Mouse (Mus musculus): ENCODE data around the gene Hip1.

Hip1 gene

DNA sequence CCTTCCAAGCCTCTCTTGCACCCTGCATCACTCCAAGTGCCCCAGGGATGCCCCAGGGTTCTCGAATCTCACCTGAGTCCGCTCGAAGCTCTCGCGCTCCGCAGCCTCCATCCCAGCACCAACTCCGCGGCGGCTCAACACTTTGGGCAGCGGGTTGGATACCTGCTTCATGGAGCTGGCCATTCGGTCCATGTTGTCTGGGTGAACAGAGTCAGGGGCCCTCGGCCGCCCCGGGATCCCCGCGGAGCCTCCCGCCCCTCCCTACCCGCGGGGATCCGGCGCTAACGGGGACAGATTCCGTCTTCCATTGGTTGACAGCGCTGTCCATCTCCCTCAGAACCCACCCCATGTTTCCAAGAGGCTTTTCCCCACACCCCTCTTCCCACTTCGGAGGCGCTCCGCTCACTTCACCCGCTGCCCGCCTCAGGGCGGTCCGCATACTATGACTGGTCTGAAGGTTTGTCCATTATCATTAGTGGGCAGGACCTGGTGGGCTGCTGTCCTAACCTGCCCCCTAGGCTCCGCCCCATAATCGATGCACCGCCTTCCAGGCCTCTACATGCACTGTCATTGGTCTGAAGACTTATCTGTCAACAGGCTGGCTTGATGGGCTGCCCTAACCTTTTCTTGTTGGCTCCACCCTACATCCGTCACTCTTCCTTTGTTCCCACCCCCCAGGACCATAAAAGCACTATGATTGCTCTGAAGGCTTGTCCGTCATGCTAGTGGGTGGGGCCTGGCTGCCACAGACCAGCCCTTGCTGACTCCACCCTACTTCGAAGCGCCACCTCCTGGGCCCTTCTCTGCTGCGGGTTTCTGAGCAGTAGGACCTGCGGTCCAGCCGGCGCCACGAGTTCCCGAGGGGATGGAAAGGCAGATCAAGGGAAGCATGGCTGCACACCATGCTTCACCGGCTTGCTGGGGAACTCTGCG is at the start of gene Hip1:
TSS of gene Hip1 (minus strand) at position 256 of the 933 bp plus-strand sequence.
- peak; percentile 99 for DNase-seq (ENCODE audit: low read depth, low spot score)

DNA sequence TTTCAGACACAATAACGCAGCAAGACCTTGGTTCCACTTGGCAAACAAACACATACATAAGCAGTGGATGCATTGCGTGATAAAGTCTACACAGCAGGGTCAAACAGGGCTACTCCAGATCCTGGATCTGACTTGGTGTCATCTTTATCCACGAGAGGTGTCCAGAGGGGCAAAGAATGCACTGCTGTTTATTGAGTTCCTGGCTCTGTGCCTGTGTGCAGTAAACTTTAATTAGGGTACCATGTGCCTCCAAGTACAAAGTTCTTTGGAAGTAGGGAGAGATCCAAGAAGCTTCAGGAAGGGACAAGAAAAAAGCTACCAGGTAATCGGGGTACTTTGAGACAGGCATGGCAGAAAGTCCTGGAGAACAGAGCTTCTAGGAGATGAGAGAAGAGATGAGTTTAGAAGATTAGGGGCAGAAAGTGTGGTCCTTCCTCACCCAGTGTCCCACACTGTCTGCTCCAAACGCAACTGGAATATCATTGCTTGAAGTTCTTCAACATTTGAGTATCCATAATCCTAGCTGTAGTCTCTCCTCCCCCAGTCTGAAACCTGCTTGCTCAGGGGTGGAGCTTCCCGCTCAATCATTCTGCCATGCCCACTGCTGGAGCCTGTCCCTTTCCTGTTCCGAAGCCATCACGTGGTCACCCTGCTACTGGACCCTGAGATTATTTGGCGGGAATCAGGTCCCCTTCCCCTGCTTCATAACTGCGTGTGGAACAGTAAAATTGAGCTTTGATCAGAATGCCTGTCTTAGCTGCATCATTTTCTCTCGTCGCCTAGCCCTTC is 45.3 kb upstream of the Hip1 start:
- no peak for DNase-seq (ENCODE audit: low read depth, low spot score)

DNA sequence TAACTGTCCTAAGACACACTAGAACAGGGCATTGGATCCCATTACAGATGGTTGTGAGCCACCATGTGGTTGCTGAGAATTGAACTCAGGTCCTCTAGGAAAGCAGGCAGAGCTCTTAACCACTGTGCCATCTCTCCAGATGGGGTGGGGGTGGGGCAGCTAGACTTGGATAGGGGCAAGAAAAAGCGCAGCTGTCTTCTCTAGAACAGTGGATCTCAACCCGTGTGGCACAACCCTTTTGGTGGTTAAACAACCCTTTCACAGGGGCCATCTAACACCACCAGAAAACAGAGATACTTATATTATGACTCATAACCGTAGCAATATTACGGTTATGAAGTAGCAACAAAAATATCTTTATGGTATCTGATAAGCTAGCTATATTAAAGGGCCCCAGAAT is 42.8 kb upstream of the Hip1 start:
- no peak for DNase-seq (ENCODE audit: low read depth, low spot score)

DNA sequence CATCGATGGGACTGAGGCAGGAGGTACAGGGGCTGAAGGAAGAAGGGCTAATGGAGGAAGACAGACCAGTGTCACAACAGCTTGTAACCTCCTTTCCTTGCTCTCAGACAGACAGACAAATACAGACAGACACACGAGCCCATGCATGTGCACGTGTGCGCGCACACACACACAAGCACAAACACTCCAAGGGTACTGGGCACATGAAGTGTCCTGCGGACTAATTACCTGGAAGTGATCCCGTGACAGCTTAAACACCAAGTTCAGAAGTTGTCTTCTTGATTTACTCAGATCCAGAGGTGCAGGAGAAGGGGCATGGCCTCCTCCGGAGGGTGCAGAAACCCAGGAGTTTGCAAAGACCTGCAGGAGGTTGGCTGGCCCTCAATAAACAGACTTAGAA is 40.8 kb upstream of the Hip1 start:
- DNase-seq (ENCODE audit: low read depth, low spot score) = no peak

DNA sequence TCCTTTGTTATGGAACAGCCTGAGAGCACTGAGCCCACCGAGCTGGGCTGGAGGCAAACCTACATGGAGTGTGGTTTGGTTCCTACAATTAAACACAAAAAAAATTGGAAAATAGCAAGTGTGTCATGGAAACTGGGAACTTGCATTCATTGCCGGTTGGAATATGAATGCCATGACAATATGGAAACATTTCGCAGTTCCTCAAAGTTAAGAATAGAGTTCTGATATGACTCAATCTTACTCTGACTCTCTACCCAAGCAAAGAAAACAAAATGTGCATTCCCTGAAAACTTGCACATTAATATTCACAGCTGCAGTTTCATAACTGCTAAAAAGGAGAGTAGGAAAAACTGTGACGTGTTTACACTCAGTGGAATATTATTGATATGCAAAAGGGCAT is 37.4 kb upstream of the Hip1 start:
- no peak for DNase-seq (ENCODE audit: low read depth, low spot score)

DNA sequence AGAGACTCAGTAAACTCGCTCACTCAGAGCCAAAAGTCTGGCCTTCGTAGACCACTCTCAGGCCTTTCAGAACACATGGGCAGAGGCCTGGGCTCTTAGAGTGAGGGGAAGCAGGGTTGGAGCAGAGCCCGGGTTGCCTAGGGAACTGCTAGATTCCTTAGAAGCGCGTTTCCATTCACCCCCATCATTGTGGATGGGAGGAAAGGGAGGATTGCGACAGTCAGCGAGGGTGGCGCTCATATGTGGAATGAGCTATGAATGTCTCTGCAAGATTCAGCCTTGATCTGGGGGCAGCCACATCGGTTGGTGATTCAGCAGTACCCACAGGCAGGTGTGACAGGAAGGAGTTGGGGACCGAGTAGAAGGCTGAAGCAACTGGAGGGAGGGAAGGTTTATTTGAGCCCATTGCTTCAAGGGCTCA is 34.4 kb upstream of the Hip1 start:
- DNase-seq (ENCODE audit: low read depth, low spot score) = peak; percentile 12

DNA sequence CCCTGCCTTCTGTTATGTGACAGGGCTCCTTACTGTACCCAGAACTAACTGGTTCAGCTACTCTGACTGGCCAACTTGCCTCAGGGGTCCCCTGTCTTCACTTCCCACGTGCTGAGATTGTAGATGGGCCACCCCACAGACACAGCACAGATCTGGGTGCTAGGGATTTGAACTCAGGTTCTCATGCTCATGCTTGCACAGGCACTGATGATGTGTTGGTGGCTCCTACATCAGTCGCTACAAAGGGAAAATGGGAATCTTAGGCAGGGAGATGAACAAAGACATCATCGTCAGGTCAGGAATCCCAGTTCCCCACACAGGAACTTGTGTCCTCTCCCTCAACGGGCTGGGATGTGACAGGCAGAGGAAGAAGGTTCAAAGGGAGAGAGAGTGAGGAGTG is 31.1 kb upstream of the Hip1 start:
- no peak for DNase-seq (ENCODE audit: low read depth, low spot score)

DNA sequence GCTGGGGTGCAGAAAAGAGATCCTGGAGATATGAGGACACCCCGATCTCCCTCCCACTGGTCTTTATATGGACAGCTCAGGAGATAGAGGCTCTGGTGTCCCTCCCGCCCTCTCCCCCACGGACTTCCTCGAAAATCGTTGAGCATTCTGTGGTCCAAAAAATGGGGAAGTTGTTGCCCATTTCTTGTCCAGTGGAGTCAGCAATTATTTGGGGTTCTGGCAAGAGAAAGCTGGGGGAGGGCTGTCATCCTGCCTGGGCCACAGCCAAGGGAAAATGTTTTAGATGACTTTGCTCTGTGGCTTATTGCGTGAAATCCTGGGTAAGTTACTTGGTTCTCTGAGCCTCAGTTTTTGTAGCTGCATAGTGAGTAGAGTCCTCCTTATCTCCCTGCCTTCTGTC is 28.1 kb upstream of the Hip1 start, which contains the start of gene Ccl24:
TSS of gene Ccl24 (minus strand) at position 44 of the 400 bp plus-strand sequence.
- DNase-seq (ENCODE audit: low read depth, low spot score) = no peak

DNA sequence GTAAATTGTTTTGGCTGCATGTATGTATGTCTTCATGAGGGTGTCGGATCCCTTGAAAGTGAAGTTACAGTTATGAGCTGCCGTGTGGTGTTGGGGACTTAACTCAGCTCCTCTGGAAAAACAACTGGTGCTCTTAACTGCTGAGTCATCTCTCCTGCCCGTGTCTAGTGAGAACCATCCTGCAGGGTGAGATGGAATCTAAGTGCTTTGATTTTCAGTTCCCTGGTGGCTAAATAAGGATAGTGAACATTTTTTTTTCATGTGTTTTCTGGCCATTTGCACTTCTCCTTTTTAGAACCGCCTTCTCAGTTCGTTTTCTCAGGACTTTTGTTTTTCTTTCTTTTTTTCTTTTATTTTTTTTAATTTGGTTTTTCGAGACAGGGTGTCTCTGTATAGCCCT is 23.8 kb upstream of the Hip1 start:
- no peak for DNase-seq (ENCODE audit: low read depth, low spot score)

DNA sequence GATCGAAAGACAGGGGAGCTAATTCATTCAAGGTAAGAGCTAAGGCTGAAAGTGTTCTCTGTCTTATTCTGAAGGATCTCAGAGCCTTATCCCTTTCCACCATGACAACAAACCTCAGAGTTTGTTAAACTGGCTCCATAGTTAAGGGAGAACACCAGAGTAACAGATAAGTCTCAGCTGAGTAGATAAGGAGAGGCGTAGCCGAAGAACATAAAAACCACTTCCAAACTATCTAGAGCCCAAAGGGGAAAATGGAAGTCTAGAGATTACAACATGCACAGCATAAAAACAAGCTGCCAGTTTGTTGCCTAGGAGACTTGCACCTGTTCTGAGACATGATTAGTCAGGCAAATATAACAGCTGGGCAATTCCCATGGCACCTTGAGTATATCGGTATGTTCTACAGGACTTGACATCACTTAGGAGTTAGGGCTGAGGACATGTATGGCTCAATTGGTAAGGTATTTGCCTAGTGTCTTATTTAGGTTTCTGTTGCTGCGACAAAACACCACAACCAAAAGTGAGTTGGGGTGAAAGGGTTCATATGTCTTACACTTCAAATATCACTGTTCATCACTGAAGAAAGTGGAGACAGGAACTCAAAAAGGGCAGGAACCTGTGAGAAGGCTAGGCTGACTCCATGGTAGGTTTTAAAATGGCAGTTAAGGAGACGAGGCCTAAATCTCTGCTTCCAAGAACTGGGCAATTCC is 22.8 kb upstream of the Hip1 start:
- DNase-seq (ENCODE audit: low read depth, low spot score) = no peak

DNA sequence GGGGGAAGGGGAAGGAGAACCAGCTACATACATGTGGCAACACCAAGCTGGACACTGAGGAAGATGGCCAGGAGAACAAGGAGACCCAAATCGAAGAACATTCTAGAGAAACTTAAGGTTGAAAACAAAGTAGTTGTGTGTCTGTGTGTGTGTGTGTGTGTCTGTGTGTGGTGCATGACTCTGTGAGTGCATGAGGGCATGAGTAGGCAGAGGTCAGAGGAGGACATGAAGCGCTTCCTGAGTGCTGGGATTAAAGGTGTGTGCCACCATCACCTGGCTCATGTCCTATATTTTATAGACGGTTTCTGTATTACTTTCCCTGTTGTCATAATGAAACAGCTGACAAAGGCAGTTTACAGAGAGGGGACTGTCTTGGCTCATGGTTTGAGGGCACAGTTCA is 18.5 kb upstream of the Hip1 start, which contains the start of gene Ccl26:
TSS of gene Ccl26 (minus strand) at position 101 of the 400 bp plus-strand sequence.
- DNase-seq (ENCODE audit: low read depth, low spot score) = no peak

DNA sequence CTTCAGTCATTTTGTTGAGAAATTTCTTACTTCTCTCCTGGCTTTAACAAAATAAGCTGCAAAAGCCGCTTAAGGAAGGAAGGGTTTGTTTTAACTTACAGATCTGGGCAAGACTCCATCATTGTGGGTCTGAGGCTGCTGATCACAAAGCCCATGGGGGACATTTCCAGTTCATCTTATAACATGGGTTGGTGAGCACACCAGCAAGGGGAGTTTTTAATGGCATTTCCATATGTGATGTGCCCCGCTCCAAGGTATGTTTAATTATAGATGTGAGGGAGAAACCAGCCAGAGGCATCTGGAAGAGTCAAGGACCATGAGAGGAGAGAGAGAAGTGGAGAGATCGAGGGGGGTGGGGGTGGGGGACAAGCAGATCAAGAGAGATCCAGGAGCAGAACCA is 12.8 kb upstream of the Hip1 start:
- no peak for DNase-seq (ENCODE audit: low read depth, low spot score)

DNA sequence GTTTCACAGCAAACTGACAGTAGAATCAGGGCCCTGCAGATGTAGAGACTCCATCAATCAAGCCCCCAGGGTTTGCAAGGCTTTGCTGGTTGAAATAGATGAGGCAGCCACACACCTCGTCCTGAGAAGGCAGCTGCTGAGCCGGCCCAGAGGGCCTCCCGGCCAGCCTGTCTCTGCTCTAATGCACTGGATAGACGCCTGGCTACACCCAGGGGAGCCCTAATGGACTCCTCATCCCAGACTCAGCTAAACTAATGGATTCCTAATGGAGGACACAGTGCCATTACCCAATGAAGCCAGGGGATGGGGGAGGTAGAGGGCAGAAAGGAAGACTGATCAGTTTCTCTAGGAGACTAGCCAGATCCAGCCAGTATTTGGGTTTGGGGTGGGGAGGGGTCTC is 12.1 kb upstream of the Hip1 start:
- DNase-seq (ENCODE audit: low read depth, low spot score) = no peak

DNA sequence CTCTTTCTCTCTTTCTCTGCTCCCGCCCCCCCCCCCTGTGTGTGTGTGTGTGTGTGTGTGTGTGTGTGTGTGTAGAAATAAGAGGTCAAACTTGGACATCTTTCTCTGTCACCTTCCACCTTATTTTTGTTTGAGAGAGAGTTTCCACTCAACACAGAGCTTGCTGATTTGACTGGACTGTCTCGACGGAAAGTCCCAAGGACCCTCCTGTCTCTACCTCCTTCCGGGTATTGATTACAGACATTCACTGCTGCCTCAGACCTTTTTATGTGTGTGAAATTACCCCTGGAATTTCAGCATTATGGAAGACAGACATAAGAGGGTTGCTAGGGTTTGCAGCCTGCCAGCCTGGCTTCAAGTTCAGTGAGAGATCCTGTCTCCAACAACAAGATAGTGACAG is 11.3 kb upstream of the Hip1 start:
- no peak for DNase-seq (ENCODE audit: low read depth, low spot score)

DNA sequence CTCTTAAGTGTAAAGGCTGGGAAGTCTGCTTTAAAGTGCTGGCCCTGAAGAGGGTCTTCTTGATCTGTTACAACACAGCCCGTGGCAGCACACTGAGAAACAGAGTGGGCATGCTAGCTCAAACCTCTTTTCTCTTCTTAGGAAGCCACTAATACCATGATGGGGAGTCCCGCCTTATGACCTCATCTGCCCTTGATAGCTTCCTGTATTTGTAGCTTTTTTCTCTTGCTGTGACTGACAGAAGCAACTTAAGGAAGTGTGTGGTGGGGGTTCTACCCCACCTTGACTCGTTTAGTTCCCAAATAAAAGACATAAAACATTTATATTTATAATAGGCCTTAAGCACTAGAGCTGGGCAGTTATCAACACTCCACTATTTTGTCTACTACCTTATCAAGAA is 6.7 kb upstream of the Hip1 start:
- no peak for DNase-seq (ENCODE audit: low read depth, low spot score)

DNA sequence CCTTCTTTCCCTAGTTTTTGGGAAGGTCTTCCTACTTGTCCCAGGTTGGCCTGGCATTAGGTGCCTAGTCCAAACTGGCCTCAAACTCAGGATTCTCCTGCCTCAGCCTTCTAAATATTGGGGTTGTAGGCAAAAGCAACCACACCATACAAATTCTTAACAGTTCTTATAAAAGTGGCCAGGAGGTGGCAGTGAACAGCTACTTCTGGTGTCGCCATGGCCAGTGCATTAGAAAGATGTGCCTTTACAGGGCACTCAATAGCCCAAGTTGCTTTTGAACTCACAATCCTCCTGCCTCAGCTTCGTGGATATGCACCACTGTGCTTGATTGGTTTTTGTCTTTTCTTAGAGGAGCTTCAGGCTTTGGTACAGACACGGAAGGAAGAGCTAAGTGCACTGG is 6.0 kb upstream of the Hip1 start:
- no peak for DNase-seq (ENCODE audit: low read depth, low spot score)

DNA sequence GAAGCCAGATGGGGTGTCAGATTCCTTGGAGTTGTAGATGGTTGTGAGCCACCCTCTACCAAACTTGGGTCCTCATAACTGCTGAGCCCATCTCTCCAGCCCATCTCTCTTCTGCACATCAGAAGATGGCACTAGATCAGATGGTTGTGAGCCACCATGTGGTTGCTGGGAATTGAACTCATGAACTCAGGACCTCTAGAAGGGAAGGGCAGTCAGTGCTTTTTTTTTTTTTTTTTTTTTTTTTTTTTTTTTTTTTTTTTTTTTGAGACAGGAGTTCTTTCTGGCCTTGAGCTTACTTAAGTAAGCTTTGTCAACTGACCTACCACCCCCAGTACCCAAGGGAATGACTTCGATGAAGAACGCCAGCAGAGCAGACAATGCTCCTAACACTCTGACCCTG is 3.1 kb upstream of the Hip1 start:
- DNase-seq (ENCODE audit: low read depth, low spot score) = no peak

DNA sequence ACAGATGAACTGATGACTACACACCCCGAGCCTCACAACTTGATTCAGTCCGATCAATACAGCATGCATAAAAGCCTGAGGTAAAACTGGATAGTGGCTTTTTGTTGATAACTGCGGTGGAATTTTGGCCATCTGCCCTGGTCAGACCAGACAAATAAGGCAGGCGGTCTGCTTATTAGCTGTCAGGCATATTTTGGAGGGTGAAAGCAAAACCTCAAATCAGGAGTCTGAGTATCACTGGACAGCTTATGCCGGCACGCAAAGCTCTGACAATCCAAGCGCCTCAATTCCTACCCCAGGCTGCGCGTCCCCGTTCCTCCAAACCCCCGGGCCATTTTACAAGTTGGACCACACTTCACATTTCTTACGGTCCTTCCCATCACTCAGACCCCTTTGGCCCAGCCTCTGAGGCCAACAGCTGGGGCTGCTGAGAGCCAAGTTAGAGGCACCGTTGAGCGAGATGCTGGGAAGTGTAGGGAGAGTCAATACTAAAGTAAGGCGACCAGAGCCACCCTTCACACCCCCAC is 825 bp downstream of the Hip1 start:
- DNase-seq (ENCODE audit: low read depth, low spot score) = no peak

DNA sequence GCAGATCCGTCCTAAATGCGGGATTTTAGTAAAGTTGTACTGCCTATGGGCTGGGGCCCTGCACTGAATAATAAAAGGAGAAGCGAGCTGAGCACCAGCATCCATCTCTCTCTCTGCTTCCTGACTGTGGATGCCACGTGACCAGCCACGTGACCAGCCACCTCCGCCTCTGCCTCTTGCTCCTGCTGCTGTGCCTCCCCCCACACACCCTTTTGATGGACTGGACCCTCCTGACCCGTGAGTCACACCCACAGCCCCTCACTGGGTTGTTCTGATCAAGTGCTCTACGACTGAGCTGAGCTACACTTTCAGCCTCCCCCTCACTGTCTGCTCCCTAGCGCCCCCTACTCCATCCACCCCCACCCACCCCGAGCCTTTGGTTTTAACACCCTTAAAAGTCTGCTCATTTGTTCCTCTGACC is 7.1 kb downstream of the Hip1 start:
- no peak for DNase-seq (ENCODE audit: low read depth, low spot score)

DNA sequence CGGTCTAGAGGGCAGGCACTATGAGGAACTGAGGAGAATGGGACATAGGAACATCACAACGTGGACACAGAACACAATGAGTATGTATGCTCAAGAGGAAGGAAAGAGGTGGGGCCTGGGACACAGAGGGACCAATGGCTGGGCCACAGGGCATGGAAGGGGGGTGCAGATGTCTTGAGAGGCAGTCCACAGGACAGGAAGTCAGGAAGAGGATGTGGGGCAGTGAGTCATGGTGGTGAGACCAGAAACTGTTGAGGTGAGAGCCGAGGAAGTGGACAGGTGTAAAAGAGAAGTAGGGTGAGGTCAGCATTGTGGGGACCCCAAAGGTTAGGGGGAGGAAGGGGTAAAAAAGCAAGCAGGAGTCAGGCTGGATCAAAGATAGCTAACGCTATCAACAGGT is 7.6 kb downstream of the Hip1 start:
- no peak for DNase-seq (ENCODE audit: low read depth, low spot score)

DNA sequence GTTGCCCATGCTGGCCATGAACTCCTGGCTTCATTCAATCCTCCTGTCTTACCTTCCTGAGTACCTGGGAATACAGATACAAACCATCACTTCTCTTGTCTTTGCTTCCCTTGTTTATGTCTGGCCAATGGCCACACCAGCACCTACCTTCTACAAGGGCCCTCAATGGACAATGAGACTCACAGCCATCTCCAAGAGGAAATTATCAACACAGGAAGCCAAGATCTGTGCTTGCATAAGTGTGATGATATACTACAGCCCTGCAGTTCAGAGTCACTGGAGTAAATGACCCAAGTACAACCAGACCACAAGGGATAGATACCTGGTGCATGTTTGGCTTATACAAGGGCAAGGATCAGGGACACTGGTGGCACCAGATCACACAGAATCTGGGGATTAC is 9.1 kb downstream of the Hip1 start:
- DNase-seq (ENCODE audit: low read depth, low spot score) = no peak

DNA sequence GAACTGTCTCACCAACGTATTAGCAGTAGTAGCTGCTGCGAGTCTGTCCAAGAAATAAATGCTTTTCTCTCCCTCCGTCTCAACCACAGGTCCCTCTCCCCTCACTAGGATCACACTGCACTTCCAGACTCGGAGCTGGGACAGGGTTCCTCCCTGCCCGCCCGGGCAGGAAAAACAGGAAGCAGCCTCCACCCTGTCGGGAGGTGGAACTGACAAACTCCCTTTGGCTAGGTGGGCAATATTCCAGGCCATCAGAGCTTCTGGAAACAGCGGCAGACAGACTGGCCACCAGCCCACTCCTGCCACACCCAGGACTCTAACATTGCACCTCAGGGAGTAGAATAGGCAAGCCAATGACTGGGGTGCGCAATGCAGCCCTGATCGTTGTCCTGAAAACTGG is 11.5 kb downstream of the Hip1 start:
- DNase-seq (ENCODE audit: low read depth, low spot score) = no peak

All from brain, embryonic 18.5 days (tissue).